Mouse (Mus musculus) right cerebral cortex, adult 2 months (tissue): Measurements from ENCODE around the gene Notch1.

Source experiments
- DNase-seq, 2 experiments: peaks; one replicate each; pipeline ENCODE4 v3.0.0; 2021 to 2022; ENCODE audit warnings: low spot score in 2 of 2

Notch1 gene

GRCm38 (mm10) chr2:26500599-26501370 is 15.7 kb downstream of the Notch1 start:
- DNase-seq = peak; percentile 41 to 50

GRCm38 (mm10) chr2:26500027-26500598 is 16.4 kb downstream of the Notch1 start:
- DNase-seq = peak in 1 of 2 experiments; percentile 41

- DNase-seq = no peak
Measured at GRCm38 (mm10) chr2:26498694-26499093, 17.8 kb downstream of the Notch1 start.

DNA sequence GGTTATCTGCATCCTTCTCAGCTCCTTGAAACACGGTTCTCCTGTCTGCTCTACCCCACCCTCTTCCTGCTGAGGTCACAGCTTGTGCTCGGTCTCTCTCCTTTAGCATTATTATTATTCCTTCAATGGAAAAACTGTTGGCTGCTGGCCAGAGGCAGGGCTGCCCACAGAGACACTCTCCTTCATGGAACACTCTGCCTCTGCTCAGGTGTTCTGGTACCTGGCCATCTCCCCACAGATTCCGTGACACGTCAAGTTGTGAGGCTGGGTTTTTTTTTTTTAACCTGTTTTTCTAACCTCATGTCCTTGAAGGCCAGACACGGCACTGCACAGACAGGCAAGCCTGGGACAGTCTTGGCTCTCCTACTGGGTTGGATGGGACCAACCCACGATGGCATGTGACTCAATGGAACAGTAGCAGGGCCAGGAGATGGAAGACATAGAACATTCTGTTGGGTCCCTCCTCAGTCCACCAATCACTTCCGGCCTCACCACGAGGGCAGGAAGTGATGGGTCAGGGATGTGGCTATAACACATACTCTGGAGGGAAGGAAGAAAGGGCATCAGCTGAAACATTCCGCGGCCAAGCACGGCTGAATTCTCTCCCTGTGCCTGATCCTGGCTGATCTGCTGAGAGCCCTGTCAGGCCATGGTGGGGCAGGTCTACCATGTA is 18.5 kb downstream of the Notch1 start:
- DNase-seq = no peak

DNA sequence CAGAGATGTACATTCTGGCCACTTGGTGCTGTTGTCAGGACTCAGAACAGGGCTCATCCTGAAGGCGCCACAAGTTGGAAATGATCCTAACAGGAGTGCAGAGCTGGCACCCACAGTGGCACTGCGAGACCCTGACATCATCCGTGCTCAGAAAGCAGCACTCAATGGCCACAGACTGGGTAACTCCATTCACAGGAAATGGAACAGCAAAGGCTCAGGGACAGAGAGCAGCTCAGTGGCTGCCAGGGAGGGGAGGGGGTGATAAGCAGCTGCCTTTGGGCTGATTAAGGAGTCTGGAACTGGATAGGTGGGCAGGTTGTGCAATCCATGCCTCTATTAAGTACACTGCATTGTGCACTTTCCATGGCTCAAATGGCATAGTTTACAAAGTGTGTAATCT is 20.0 kb downstream of the Notch1 start:
- no peak for DNase-seq

DNA sequence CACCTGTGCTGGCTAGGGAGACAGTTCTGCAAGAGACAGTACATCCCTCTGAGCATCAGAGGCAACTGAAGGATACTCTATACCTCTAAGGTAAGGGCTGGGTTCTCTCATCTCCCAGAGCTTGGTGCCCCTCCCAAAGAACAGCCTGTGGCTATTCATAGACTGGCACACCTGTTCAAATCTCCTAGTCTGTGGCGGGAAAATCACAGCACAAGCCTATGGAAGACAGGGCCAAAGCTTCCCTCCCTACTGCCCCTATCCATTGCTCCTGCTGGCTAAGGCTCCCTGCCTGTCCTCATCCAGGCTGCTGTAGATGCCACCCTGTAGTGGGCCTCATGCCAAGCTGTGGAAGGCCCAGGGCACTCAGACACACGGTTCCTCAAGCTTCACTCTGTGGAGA is 20.8 kb downstream of the Notch1 start:
- DNase-seq = no peak

GRCm38 (mm10) chr2:26494991-26495390 is 21.5 kb downstream of the Notch1 start:
- no peak for DNase-seq

DNA sequence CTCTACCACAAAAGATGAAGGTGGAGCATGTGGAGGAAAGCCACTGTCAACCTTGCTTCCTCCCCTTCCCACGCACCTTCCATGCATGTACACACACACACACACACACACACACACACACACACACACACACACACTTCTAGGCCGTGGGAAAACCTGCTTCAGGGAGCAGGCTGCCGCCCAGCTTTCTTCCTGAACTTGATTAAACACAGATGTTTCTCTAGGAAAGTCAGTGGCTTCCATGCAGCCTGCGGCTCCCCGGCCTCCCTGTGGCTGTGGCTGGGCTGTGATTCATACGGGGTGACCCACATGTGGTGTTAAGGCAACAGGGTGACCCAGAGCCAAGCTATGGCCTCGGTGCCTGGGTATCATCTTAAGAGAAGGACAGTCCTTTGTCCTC is 22.1 kb downstream of the Notch1 start:
- DNase-seq = no peak

DNA sequence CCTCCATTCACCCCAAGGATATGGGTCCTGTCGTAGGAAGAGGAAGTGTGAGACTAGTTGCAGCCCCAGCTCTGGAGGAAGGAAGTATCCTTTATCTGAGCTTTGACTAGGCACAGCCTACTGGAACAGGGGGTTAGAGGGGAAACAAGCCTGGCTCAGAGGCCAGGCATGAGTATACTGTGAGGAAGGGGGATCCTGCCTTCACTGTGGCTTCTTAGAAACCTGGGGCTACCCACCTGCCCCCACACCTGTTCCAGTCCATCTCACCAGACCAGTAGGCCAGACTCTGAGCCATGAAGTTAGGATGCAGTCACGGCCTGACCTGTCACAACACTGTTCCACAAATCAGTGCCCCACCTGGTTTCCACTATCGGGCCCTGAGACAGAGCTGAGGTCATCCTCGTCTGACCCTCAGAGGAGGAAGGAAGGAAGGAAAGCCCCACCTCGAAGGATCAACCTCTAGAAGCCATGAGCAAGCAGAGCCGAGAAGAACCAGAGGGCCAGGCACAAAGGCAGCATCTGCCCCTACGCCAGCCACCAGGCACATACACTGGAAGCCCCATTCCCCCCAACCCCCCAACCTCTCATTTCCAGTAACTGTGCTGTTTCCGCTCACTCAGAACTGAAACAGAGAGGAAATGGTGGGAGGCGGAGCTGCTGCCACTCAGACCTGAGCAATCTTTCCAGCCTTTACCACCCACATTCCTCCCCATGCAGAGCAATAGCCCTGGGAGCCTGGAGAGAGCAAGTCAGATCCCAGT is 23.3 kb downstream of the Notch1 start:
- DNase-seq = peak in 1 of 2 experiments; percentile 55

- DNase-seq = no peak
Measured at GRCm38 (mm10) chr2:26490760-26491301, 25.6 kb downstream of the Notch1 start.

DNA sequence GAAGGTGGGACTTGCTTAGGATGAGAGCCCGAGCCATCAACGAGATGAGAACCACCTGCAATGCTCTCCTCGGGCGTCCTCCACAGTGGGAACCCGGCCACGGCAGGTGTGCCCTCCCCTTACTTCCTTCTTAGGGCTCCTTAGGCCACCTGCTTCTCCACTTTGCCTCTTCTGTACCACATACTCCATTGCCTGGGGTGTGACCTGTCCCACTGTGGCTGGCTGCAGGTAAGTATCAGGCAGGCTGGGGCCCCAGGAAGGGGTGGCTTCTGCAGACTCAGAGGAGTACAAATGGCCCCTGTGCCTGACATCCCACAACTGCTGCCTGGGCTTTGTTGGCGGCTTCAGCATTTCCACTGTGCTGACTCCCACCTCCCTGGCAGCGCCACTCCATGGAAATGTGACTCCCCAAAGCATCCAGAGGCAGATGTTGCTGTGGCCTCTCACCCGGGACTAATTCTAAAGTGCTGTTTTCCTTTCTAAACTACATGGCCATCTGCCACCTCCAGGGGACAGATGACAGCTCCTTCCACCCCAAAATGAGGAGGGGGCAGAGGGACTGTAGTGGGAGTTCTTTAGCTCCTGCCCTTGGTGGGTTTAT is 27.8 kb downstream of the Notch1 start:
- DNase-seq = no peak

- DNase-seq = peak; percentile 23 to 38
Measured at GRCm38 (mm10) chr2:26487322-26488021, 29.0 kb downstream of the Notch1 start.

DNA sequence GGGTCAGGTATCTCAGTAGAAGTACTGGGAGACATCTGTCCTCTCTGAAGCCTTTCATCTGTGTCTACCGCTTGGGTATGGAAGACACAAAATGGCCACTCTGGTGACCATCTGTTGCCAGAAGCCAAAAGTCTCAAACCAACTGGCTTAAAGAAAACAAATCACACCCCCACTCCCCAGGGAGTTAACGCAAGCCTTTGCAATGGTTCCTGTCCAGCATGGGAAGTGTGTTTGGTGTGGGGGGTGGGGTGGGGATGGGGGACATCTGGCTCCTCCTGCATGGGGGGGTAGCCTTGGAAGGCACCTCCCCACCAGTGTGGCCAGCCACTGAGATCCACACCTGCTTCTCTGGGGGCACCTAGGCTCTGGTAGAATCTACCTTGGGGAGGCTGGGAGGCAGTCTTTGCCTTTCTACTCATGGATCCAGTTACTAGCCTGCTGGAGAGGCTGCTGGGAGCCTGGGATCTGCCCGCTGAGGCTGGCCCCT is 29.6 kb downstream of the Notch1 start:
- DNase-seq = no peak

DNA sequence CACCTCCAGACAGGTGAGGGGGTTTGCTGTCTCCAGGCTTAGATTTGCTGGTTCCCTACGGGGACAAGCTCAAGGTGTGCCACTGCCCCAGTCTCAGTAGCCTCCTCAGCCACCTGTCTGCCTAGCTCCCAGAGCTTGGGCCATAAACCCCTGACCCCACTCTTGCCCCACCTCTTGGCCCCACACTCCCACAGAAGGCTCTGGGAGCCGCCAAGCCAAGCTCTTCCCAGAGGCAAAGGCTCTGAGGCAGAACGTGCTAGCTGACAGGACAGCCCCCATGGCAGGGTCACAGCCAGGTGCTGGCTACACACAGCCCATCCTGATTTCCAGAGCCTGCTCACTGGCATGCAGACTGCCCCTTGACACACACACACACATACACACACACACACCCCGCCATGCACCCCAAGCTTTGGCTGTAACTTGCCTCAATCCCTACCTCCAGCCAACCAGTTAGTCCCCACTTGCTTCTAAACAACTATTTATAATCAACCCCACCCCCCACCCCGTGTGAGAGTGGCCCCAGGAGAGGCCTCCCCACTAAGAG is 30.1 kb downstream of the Notch1 start:
- no peak for DNase-seq

DNA sequence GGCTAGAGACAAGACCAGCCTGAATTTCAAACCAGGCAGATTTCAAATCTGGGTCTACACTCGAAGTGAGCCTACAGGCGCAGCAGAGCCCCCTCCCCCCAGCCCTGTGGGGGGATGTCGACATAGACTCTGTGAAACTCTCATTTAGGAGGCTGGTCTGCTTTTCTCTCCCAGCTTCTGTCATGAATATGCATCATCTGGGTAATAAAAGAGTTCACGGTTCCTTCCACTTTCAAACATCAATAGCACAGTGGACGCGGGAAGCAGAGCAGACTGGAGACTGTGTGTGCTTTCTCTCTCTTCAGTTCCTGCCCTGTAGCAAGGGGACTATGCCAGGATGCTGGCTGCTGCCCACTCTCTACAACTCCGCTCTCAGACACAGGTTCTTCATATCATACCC is 30.8 kb downstream of the Notch1 start:
- DNase-seq = no peak

- DNase-seq = no peak
Measured at GRCm38 (mm10) chr2:26485278-26485677, 31.2 kb downstream of the Notch1 start.

- no peak for DNase-seq
Measured at GRCm38 (mm10) chr2:26484169-26484568, 32.3 kb downstream of the Notch1 start.

- DNase-seq = no peak
Measured at GRCm38 (mm10) chr2:26483230-26483869, 33.1 kb downstream of the Notch1 start.

DNA sequence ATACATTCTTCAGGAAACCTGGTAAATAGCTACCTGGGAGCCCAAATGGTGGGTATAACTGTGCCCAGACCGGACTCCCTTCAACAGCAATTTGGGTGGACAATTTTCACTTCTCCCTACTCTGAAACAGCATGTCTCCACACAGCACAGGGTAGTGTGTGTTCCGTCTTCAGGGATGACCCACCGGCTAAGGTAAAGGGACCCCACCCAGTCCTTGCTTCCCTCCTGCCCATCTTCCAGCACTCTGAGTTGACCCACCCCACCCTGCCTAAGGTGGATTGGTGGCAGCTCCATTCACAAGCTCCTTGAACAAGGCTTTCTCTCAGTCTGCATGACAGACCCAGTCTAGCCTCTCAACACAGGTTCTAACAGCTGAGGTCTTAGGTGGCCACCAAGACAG is 33.6 kb downstream of the Notch1 start:
- DNase-seq = no peak
